Mouse (Mus musculus): ENCODE measurements around the gene Bag5. TPM values are rescaled to one million over a fixed set of nuclear protein-coding genes. Genes with fewer than 3 reads are reported as not detected.

The Bag5 gene
- polyA plus RNA-seq, 1 experiment from 2014 or later = 42.9 TPM

- Histone ChIP-seq H3K4me3 (ENCODE audit: low read length) (no peak overlapping the region), H3K9ac (ENCODE audit: low read length) (no peak overlapping the region), H3K27me3 (ENCODE audit: control insufficient read depth, insufficient read depth, low read length) (no peaks in the 10 kb centered on the region), H3K4me1 (ENCODE audit: control insufficient read depth, insufficient read depth, low read length) (peaks cover 37% of the 10 kb centered on the region), H3K36me3 (ENCODE audit: control insufficient read depth, insufficient read depth) (peaks cover 23% of the 10 kb centered on the region), H3K4me2 (ENCODE audit: low read depth, low read length) (no peak overlapping the region), H3K9me3 (replicated peaks; ENCODE audit: control insufficient read depth, low read length) (no peaks in the 10 kb centered on the region), H3K27ac (ENCODE audit: low read length) (no peak overlapping the region)
- WGBS = 71% methylated on average over 10 of the region's 10 CpGs
- ATAC-seq (replicated peaks; ENCODE audit: extremely low read depth, insufficient read depth, low FRiP score) = no peak
Observed at GRCm38 (mm10) chr12:111710091-111710490, 3.0 kb downstream of the Bag5 start.

- Histone ChIP-seq H3K9ac (ENCODE audit: low read length) (no peak overlapping the region), H3K4me3 (ENCODE audit: low read length) (no peak overlapping the region), H3K9me3 (replicated peaks; ENCODE audit: control insufficient read depth, low read length) (no peaks in the 10 kb centered on the region), H3K36me3 (ENCODE audit: control insufficient read depth, insufficient read depth) (peaks cover 22% of the 10 kb centered on the region), H3K27me3 (ENCODE audit: control insufficient read depth, insufficient read depth, low read length) (no peaks in the 10 kb centered on the region), H3K4me2 (ENCODE audit: low read depth, low read length) (no peak overlapping the region), H3K27ac (ENCODE audit: low read length) (peak overlapping the region; percentile 37; the same call in 1 of the 2 replicates), H3K4me1 (ENCODE audit: control insufficient read depth, insufficient read depth, low read length) (peaks cover 37% of the 10 kb centered on the region)
- no peak for ATAC-seq (replicated peaks; ENCODE audit: extremely low read depth, insufficient read depth, low FRiP score)
- 57% methylated on average over 4 of the region's 4 CpGs for WGBS
Observed at GRCm38 (mm10) chr12:111708181-111708580, 4.9 kb downstream of the Bag5 start.

GRCm38 (mm10) chr12:111705186-111705973 is 7.7 kb downstream of the Bag5 start:
- 41% methylated on average over 15 of the region's 15 CpGs for WGBS
- Histone ChIP-seq H3K4me2 (ENCODE audit: low read depth, low read length) (no peak overlapping the region), H3K27ac (ENCODE audit: low read length) (peak overlapping the region; percentile 82)

GRCm38 (mm10) chr12:111704609-111705008 is 8.4 kb downstream of the Bag5 start:
- Histone ChIP-seq H3K4me3 (ENCODE audit: low read length) (no peak overlapping the region), H3K9ac (ENCODE audit: low read length) (peak overlapping the region; percentile 45), H3K27me3 (ENCODE audit: control insufficient read depth, insufficient read depth, low read length) (no peaks in the 10 kb centered on the region), H3K4me1 (ENCODE audit: control insufficient read depth, insufficient read depth, low read length) (peaks cover 28% of the 10 kb centered on the region), H3K9me3 (replicated peaks; ENCODE audit: control insufficient read depth, low read length) (no peaks in the 10 kb centered on the region), H3K4me2 (ENCODE audit: low read depth, low read length) (no peak overlapping the region), H3K27ac (ENCODE audit: low read length) (peak overlapping the region; percentile 82), H3K36me3 (ENCODE audit: control insufficient read depth, insufficient read depth) (peaks cover 9% of the 10 kb centered on the region)
- WGBS = 37% methylated on average over 9 of the region's 9 CpGs
- peak; percentile 49; the same call in 1 of the 2 replicates for ATAC-seq (replicated peaks; ENCODE audit: extremely low read depth, insufficient read depth, low FRiP score)

More at GRCm38 (mm10) chr12:111705186-111705973, 7.7 kb downstream of the Bag5 start:
- no peaks in the 10 kb centered on the region for H3K27me3 ChIP-seq (ENCODE audit: control insufficient read depth, insufficient read depth, low read length)
- H3K4me1 ChIP-seq (ENCODE audit: control insufficient read depth, insufficient read depth, low read length) = peaks cover 28% of the 10 kb centered on the region
- H3K9ac ChIP-seq (ENCODE audit: low read length) = peak overlapping the region; percentile 45; the same call in 1 of the 2 replicates
- peaks cover 16% of the 10 kb centered on the region for H3K36me3 ChIP-seq (ENCODE audit: control insufficient read depth, insufficient read depth)
- peak; percentile 70 for ATAC-seq (replicated peaks; ENCODE audit: extremely low read depth, insufficient read depth, low FRiP score)
- no peaks in the 10 kb centered on the region for H3K9me3 ChIP-seq (replicated peaks; ENCODE audit: control insufficient read depth, low read length)
- H3K4me3 ChIP-seq (ENCODE audit: low read length) = no peak overlapping the region

- whole genome bisulfite sequencing = 88% methylated on average over 3 of the region's 3 CpGs
- ATAC-seq (replicated peaks; ENCODE audit: extremely low read depth, insufficient read depth, low FRiP score) = no peak
- H3K4me1 ChIP-seq (ENCODE audit: control insufficient read depth, insufficient read depth, low read length) = peaks cover 28% of the 10 kb centered on the region
- no peak overlapping the region for H3K9ac ChIP-seq (ENCODE audit: low read length)
- no peaks in the 10 kb centered on the region for H3K9me3 ChIP-seq (replicated peaks; ENCODE audit: control insufficient read depth, low read length)
- no peak overlapping the region for H3K4me2 ChIP-seq (ENCODE audit: low read depth, low read length)
- no peak overlapping the region for H3K4me3 ChIP-seq (ENCODE audit: low read length)
- no peaks in the 10 kb centered on the region for H3K36me3 ChIP-seq (ENCODE audit: control insufficient read depth, insufficient read depth)
- no peak overlapping the region for H3K27ac ChIP-seq (ENCODE audit: low read length)
- H3K27me3 ChIP-seq (ENCODE audit: control insufficient read depth, insufficient read depth, low read length) = no peaks in the 10 kb centered on the region
Observed at GRCm38 (mm10) chr12:111703301-111703700, 9.8 kb downstream of the Bag5 start.

GRCm38 (mm10) chr12:111700920-111701458 is 12.1 kb downstream of the Bag5 start:
- H3K27ac ChIP-seq (ENCODE audit: low read length) = no peak overlapping the region
- no peak overlapping the region for H3K4me2 ChIP-seq (ENCODE audit: low read depth, low read length)
- peaks cover 17% of the 10 kb centered on the region for H3K4me1 ChIP-seq (ENCODE audit: control insufficient read depth, insufficient read depth, low read length)
- 61% methylated on average over 9 of the region's 9 CpGs for WGBS
- no peaks in the 10 kb centered on the region for H3K9me3 ChIP-seq (replicated peaks; ENCODE audit: control insufficient read depth, low read length)
- H3K27me3 ChIP-seq (ENCODE audit: control insufficient read depth, insufficient read depth, low read length) = no peaks in the 10 kb centered on the region
- ATAC-seq (replicated peaks; ENCODE audit: extremely low read depth, insufficient read depth, low FRiP score) = no peak
- H3K36me3 ChIP-seq (ENCODE audit: control insufficient read depth, insufficient read depth) = no peaks in the 10 kb centered on the region
- no peak overlapping the region for H3K4me3 ChIP-seq (ENCODE audit: low read length)
- H3K9ac ChIP-seq (ENCODE audit: low read length) = no peak overlapping the region

- no peaks in the 10 kb centered on the region for H3K27me3 ChIP-seq (ENCODE audit: control insufficient read depth, insufficient read depth, low read length)
- no peaks in the 10 kb centered on the region for H3K36me3 ChIP-seq (ENCODE audit: control insufficient read depth, insufficient read depth)
- H3K4me2 ChIP-seq (ENCODE audit: low read depth, low read length) = no peak overlapping the region
- no peak for ATAC-seq (replicated peaks; ENCODE audit: extremely low read depth, insufficient read depth, low FRiP score)
- H3K4me1 ChIP-seq (ENCODE audit: control insufficient read depth, insufficient read depth, low read length) = peaks cover 8% of the 10 kb centered on the region
- H3K27ac ChIP-seq (ENCODE audit: low read length) = no peak overlapping the region
- no peak overlapping the region for H3K4me3 ChIP-seq (ENCODE audit: low read length)
- no peak overlapping the region for H3K9ac ChIP-seq (ENCODE audit: low read length)
- no peaks in the 10 kb centered on the region for H3K9me3 ChIP-seq (replicated peaks; ENCODE audit: control insufficient read depth, low read length)
- WGBS = 78% methylated on average over 4 of the region's 4 CpGs
Observed at GRCm38 (mm10) chr12:111699542-111699941, 13.5 kb downstream of the Bag5 start.

- H3K36me3 ChIP-seq (ENCODE audit: control insufficient read depth, insufficient read depth) = no peaks in the 10 kb centered on the region
- no peaks in the 10 kb centered on the region for H3K27me3 ChIP-seq (ENCODE audit: control insufficient read depth, insufficient read depth, low read length)
- no peak for ATAC-seq (replicated peaks; ENCODE audit: extremely low read depth, insufficient read depth, low FRiP score)
- no peak overlapping the region for H3K4me3 ChIP-seq (ENCODE audit: low read length)
- H3K27ac ChIP-seq (ENCODE audit: low read length) = no peak overlapping the region
- no peaks in the 10 kb centered on the region for H3K9me3 ChIP-seq (replicated peaks; ENCODE audit: control insufficient read depth, low read length)
- H3K4me1 ChIP-seq (ENCODE audit: control insufficient read depth, insufficient read depth, low read length) = peaks cover 17% of the 10 kb centered on the region
- 77% methylated on average over 6 of the region's 6 CpGs for WGBS
- no peak overlapping the region for H3K4me2 ChIP-seq (ENCODE audit: low read depth, low read length)
- no peak overlapping the region for H3K9ac ChIP-seq (ENCODE audit: low read length)
Observed at GRCm38 (mm10) chr12:111698346-111698913, 14.6 kb downstream of the Bag5 start.

GRCm38 (mm10) chr12:111697708-111698107 is 15.3 kb downstream of the Bag5 start:
- Histone ChIP-seq H3K4me3 (ENCODE audit: low read length) (no peak overlapping the region), H3K27me3 (ENCODE audit: control insufficient read depth, insufficient read depth, low read length) (no peaks in the 10 kb centered on the region), H3K4me1 (ENCODE audit: control insufficient read depth, insufficient read depth, low read length) (peaks cover 21% of the 10 kb centered on the region), H3K9me3 (replicated peaks; ENCODE audit: control insufficient read depth, low read length) (no peaks in the 10 kb centered on the region), H3K9ac (ENCODE audit: low read length) (no peak overlapping the region), H3K4me2 (ENCODE audit: low read depth, low read length) (no peak overlapping the region), H3K27ac (ENCODE audit: low read length) (no peak overlapping the region), H3K36me3 (ENCODE audit: control insufficient read depth, insufficient read depth) (no peaks in the 10 kb centered on the region)
- WGBS = 54% methylated on average over 4 of the region's 4 CpGs
- ATAC-seq (replicated peaks; ENCODE audit: extremely low read depth, insufficient read depth, low FRiP score) = no peak

All from heart, embryonic 16.5 days (tissue).